Mouse (Mus musculus): Measurements from ENCODE around the gene Olfr1224-ps1. TPM values are rescaled to one million over a fixed set of nuclear protein-coding genes. Genes with fewer than 3 reads are reported as not detected.

Olfr1224-ps1 gene
- not detected for polyA plus RNA-seq (2014; fragmentation: Illumina TruSeq; extraction: RNeasy Lipid Tissue Mini Kit (QIAGEN cat#74804); ENCODE audit: insufficient read depth, low read depth, low replicate concordance)

DNA sequence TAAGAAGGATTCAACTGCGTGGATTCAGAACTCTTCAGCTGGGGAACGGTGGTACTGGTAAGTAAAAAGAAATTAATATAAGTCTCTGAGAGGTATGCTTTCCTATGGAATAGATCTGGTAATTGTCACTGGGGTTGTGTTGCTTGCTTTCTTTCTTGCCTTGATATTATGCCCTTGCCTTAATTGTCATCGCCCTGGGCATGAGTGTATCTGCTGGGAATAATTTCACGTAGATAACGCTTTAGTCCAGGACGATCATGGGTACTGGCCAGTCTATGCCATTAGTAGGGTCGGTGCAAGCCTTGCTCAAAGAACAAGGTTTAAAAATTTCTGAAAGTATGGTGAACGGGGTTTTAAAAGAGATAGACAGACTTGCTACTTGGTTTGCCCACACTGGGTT, at the start of gene Olfr1224-ps1:
Gene Olfr1224-ps1, minus strand, starts transcription at position 101 of the 400 bp plus-strand sequence.

DNA sequence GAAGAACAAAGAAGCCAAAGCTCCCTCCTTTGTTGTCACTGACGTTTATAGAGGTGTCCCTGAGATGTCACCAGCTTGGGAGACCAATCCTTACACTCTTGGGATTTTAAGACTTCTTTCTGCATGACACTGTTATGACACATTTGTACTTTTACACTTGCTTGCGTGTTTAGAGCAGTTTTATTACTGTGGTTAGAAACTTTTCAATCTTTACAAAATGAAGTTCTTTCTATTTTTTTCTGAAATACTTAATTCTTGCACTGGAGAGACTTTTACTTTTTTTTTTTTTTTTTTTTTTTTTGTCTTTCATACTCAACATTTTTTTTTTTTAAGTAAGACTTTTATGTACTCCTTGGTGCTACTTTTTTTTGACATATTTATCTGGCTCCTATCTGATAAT, 36.1 kb upstream of the Olfr1224-ps1 start, which contains the start of gene Olfr1226:
Gene Olfr1226, minus strand, starts transcription at position 101 of the 400 bp plus-strand sequence.

DNA sequence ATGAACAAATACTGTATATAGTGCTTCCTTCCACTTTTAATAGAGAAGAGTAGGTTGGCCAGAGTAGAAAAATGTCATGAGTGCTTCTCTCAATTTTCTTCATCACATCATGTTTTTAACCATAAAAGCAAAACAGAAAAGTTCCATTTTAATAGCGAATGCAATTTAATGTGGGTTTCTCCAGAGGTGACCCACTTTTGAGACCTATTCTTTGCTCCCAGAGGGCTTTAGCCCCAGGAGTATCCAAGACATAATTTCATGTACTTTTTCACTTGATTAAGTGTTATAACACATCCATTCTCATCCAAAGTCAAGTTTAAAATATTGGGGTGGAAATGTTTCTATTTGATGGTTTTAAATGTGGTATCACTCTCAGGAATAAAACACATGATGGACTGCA, 10.7 kb upstream of the Olfr1224-ps1 start, which contains the start of gene Olfr1225:
Gene Olfr1225, minus strand, starts transcription at position 101 of the 400 bp plus-strand sequence.

DNA sequence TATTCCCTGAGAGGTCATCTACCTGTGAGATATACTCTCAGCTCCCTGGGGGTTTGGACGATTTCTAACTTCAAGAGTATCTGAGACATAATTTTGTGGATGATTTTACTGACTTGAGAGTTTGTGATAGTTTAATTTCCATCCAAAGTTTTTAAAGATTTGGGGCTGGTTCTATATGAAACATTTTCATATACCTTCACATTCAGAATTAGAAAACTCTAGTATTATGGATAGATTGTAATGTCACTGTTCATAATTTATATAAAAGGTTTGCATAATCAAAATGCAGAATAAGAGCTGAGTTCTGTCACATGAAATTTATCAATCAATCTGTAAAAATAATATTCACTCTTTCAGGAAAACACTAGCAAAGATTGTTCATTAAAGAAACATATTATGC, 12.4 kb downstream of the Olfr1224-ps1 start, which contains the start of gene Olfr1223:
Gene Olfr1223, minus strand, starts transcription at position 101 of the 400 bp plus-strand sequence.

DNA sequence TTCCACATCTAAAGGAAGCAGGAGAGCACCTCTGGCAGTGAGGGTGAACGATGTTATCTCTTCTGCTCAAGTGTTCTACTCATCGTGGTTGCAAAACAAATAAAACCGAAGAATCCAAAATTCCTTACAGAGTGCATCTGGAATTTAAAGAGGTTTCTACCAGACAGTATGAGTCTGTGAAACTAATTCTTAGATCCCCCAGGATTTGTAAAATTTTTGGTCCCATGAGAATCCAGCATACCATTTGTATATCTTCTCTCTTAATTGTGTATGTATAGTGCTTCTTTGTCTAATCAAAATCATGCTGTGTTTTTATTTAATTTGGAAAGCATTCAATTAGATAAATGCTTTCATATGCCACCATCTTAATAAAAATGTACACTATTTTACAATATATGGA, 30.9 kb downstream of the Olfr1224-ps1 start, which contains the start of gene Olfr1222:
Gene Olfr1222, minus strand, starts transcription at position 101 of the 400 bp plus-strand sequence.

DNA sequence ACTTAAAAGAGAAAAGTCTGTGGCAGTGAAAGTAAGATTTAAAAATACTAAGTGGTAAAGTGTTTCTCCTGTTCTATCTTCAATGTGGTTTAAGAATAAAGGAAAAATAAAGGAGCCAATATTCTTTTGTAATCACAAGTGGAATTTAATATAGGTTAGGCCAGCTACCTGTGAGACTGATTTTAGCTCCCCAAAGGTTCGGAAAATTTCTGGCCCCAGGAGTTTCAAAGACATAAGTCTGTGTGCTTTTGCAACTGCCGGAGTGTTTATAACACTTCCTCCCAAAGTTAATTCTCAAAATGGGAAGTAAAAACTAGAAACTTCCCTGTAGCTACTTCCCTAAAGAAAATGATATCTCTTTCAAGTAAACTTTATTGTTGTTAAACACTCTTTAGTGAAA, 46.7 kb downstream of the Olfr1224-ps1 start, which contains the start of gene Olfr1221:
Gene Olfr1221, minus strand, starts transcription at position 101 of the 400 bp plus-strand sequence.

DNA sequence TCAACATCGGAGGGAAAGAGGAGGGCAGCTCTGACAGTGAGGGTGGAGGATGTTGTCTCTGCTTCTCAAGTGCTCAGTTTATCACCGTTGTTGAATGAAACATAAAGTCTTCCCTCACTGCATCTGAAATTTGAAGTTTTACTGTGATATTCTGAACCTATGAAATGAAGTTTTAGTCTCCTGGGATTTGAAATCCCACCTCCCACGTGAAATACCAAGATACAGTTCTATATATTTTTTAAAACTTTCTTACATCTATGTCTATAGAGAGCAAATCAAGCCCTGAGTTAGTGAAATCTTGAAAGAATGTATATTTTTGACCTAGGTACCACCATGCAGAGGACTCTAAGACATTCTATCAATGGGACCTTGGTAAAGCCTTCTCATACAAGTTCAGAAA, 57.2 kb downstream of the Olfr1224-ps1 start, which contains the start of gene Olfr1220:
Gene Olfr1220, minus strand, starts transcription at position 101 of the 400 bp plus-strand sequence.

Other genes with a start within 250 kb of the Olfr1224-ps1 start
- not detected for gene Olfr1209, start 248.9 kb downstream of the Olfr1224-ps1 start, polyA plus RNA-seq (2014; fragmentation: Illumina TruSeq; extraction: RNeasy Lipid Tissue Mini Kit (QIAGEN cat#74804); ENCODE audit: insufficient read depth, low read depth, low replicate concordance)
- gene Olfr1211, start 226.0 kb downstream of the Olfr1224-ps1 start, polyA plus RNA-seq (2014; fragmentation: Illumina TruSeq; extraction: RNeasy Lipid Tissue Mini Kit (QIAGEN cat#74804); ENCODE audit: insufficient read depth, low read depth, low replicate concordance): not detected
- gene Olfr1212, start 210.1 kb downstream of the Olfr1224-ps1 start, polyA plus RNA-seq (2014; fragmentation: Illumina TruSeq; extraction: RNeasy Lipid Tissue Mini Kit (QIAGEN cat#74804); ENCODE audit: insufficient read depth, low read depth, low replicate concordance): not detected
- not detected for gene Gm13762, start 183.8 kb downstream of the Olfr1224-ps1 start, polyA plus RNA-seq (2014; fragmentation: Illumina TruSeq; extraction: RNeasy Lipid Tissue Mini Kit (QIAGEN cat#74804); ENCODE audit: insufficient read depth, low read depth, low replicate concordance)
- not detected for gene Olfr1214, start 171.4 kb downstream of the Olfr1224-ps1 start, polyA plus RNA-seq (2014; fragmentation: Illumina TruSeq; extraction: RNeasy Lipid Tissue Mini Kit (QIAGEN cat#74804); ENCODE audit: insufficient read depth, low read depth, low replicate concordance)
- gene Olfr1215, start 157.1 kb downstream of the Olfr1224-ps1 start, polyA plus RNA-seq (2014; fragmentation: Illumina TruSeq; extraction: RNeasy Lipid Tissue Mini Kit (QIAGEN cat#74804); ENCODE audit: insufficient read depth, low read depth, low replicate concordance): not detected
- gene Olfr1216, start 145.8 kb downstream of the Olfr1224-ps1 start, polyA plus RNA-seq (2014; fragmentation: Illumina TruSeq; extraction: RNeasy Lipid Tissue Mini Kit (QIAGEN cat#74804); ENCODE audit: insufficient read depth, low read depth, low replicate concordance): not detected
- not detected for gene Olfr1217, start 132.0 kb downstream of the Olfr1224-ps1 start, polyA plus RNA-seq (2014; fragmentation: Illumina TruSeq; extraction: RNeasy Lipid Tissue Mini Kit (QIAGEN cat#74804); ENCODE audit: insufficient read depth, low read depth, low replicate concordance)
- not detected for gene Olfr1218, start 102.9 kb downstream of the Olfr1224-ps1 start, polyA plus RNA-seq (2014; fragmentation: Illumina TruSeq; extraction: RNeasy Lipid Tissue Mini Kit (QIAGEN cat#74804); ENCODE audit: insufficient read depth, low read depth, low replicate concordance)
- gene Olfr1219, start 80.6 kb downstream of the Olfr1224-ps1 start, polyA plus RNA-seq (2014; fragmentation: Illumina TruSeq; extraction: RNeasy Lipid Tissue Mini Kit (QIAGEN cat#74804); ENCODE audit: insufficient read depth, low read depth, low replicate concordance): not detected
- gene Olfr1220, start 57.3 kb downstream of the Olfr1224-ps1 start, polyA plus RNA-seq (2014; fragmentation: Illumina TruSeq; extraction: RNeasy Lipid Tissue Mini Kit (QIAGEN cat#74804); ENCODE audit: insufficient read depth, low read depth, low replicate concordance): not detected
- not detected for gene Olfr1221, start 46.8 kb downstream of the Olfr1224-ps1 start, polyA plus RNA-seq (2014; fragmentation: Illumina TruSeq; extraction: RNeasy Lipid Tissue Mini Kit (QIAGEN cat#74804); ENCODE audit: insufficient read depth, low read depth, low replicate concordance)
- gene Olfr1222, start 31.0 kb downstream of the Olfr1224-ps1 start, polyA plus RNA-seq (2014; fragmentation: Illumina TruSeq; extraction: RNeasy Lipid Tissue Mini Kit (QIAGEN cat#74804); ENCODE audit: insufficient read depth, low read depth, low replicate concordance): not detected
- gene Olfr1223, start 12.5 kb downstream of the Olfr1224-ps1 start, polyA plus RNA-seq (2014; fragmentation: Illumina TruSeq; extraction: RNeasy Lipid Tissue Mini Kit (QIAGEN cat#74804); ENCODE audit: insufficient read depth, low read depth, low replicate concordance): not detected
- gene Olfr1225, start 10.6 kb upstream of the Olfr1224-ps1 start, polyA plus RNA-seq (2014; fragmentation: Illumina TruSeq; extraction: RNeasy Lipid Tissue Mini Kit (QIAGEN cat#74804); ENCODE audit: insufficient read depth, low read depth, low replicate concordance): not detected
- gene Olfr1226, start 36.0 kb upstream of the Olfr1224-ps1 start, polyA plus RNA-seq (2014; fragmentation: Illumina TruSeq; extraction: RNeasy Lipid Tissue Mini Kit (QIAGEN cat#74804); ENCODE audit: insufficient read depth, low read depth, low replicate concordance): not detected
- gene Olfr1228, start 90.0 kb upstream of the Olfr1224-ps1 start, polyA plus RNA-seq (2014; fragmentation: Illumina TruSeq; extraction: RNeasy Lipid Tissue Mini Kit (QIAGEN cat#74804); ENCODE audit: insufficient read depth, low read depth, low replicate concordance): not detected
- not detected for gene Olfr1229, start 123.9 kb upstream of the Olfr1224-ps1 start, polyA plus RNA-seq (2014; fragmentation: Illumina TruSeq; extraction: RNeasy Lipid Tissue Mini Kit (QIAGEN cat#74804); ENCODE audit: insufficient read depth, low read depth, low replicate concordance)
- not detected for gene Olfr1230, start 133.2 kb upstream of the Olfr1224-ps1 start, polyA plus RNA-seq (2014; fragmentation: Illumina TruSeq; extraction: RNeasy Lipid Tissue Mini Kit (QIAGEN cat#74804); ENCODE audit: insufficient read depth, low read depth, low replicate concordance)
- gene Olfr1231, start 143.0 kb upstream of the Olfr1224-ps1 start, polyA plus RNA-seq (2014; fragmentation: Illumina TruSeq; extraction: RNeasy Lipid Tissue Mini Kit (QIAGEN cat#74804); ENCODE audit: insufficient read depth, low read depth, low replicate concordance): not detected
- not detected for gene Olfr1232, start 165.6 kb upstream of the Olfr1224-ps1 start, polyA plus RNA-seq (2014; fragmentation: Illumina TruSeq; extraction: RNeasy Lipid Tissue Mini Kit (QIAGEN cat#74804); ENCODE audit: insufficient read depth, low read depth, low replicate concordance)
- gene Olfr1233, start 178.3 kb upstream of the Olfr1224-ps1 start, polyA plus RNA-seq (2014; fragmentation: Illumina TruSeq; extraction: RNeasy Lipid Tissue Mini Kit (QIAGEN cat#74804); ENCODE audit: insufficient read depth, low read depth, low replicate concordance): not detected
- not detected for gene Olfr1234, start 200.8 kb upstream of the Olfr1224-ps1 start, polyA plus RNA-seq (2014; fragmentation: Illumina TruSeq; extraction: RNeasy Lipid Tissue Mini Kit (QIAGEN cat#74804); ENCODE audit: insufficient read depth, low read depth, low replicate concordance)
- gene Olfr1238, start 245.6 kb upstream of the Olfr1224-ps1 start, polyA plus RNA-seq (2014; fragmentation: Illumina TruSeq; extraction: RNeasy Lipid Tissue Mini Kit (QIAGEN cat#74804); ENCODE audit: insufficient read depth, low read depth, low replicate concordance): not detected